Mouse (Mus musculus): ENCODE data around the gene Ccdc154. TPM values are rescaled to one million over a fixed set of nuclear protein-coding genes. Genes with fewer than 3 reads are reported as not detected.

Gene Ccdc154
- polyA plus RNA-seq, 3 experiments from 2014 or later, result not detected

DNA sequence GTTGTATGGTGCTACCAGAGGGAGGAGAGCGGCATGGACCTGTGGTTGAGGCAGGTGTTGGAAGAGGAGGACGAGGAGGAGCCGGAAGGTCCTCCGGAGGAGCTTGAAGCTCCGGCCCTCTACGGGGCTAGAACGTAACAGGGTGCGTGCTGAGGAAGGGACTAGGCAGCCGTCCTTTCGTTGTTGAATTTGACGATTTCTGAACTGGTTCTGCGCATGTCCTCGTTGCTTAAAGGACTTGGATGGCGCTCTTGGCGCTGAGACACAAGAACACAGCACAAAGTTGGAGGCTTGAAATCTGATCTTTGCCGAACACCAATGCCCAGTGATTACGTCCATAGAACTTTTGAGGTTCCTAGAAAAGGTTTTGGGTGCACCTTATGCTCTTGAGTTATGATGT lies 22.7 kb downstream of the Ccdc154 start:
- ATAC-seq, result no peak

DNA sequence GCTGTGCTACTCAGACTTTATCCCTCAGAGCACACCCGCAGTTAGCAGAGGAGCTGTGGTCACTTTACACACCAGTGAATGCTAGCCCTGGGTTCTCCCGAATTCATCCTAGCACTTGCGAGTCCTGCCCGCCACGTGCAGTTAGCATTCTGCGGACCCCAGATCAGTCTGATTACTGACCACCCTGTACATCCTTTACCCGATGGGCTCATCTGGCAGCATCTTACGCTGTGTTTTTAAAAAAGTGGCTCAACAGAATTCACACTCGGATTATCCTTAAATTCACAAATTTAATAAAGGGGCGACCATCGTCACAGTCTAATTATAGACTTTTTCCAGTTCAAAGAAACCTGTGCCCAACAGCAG lies 25.5 kb downstream of the Ccdc154 start:
- ATAC-seq, result no peak

DNA sequence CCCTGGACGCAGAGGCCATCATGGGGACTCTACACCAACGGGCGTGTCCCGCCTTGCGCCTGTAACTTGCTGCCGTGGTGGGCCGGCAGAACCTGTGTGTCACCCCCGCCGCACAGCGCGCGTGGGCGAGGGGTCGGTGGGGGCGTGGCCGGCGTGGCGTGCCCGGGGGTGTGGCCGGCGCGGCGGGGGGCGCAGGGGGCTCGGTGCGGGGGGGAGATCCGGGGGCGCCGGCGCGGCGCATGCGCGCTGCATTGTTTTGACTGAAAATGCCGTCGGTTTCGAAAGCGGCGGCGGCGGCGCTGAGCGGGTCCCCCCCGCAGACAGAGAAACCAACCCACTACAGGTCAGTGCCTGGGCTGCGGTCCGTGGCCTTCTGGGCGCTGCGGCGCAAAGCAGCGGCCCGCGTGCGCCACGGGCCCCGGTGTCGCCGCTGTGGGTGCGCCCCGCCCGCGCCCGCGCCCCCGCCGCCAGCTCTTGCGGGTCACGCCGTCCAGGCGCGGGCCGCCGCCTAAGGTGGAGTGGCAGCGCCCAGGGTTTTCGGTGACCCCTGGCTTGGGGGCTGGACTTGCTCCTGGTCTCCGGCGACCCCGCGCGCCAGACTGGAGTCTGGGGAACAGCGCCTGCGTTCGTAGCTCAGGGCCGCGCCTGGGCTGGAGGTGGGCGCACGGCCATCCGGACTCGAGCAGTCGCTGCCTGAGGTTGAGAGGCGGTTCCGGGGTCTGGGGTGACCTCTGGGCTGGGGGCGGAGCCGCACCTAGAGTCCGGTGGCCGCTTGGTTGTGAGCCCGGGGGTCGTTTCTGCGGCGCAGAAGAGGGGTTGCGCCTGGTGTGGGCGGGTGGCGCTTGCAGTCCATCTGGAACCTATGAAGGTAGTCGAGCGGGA lies 26.1 kb downstream of the Ccdc154 start, which contains the start of gene Unkl:
Gene Unkl (plus strand): TSS at position 248 of the 882 bp plus-strand sequence.
- ATAC-seq, result peak; percentile 20

DNA sequence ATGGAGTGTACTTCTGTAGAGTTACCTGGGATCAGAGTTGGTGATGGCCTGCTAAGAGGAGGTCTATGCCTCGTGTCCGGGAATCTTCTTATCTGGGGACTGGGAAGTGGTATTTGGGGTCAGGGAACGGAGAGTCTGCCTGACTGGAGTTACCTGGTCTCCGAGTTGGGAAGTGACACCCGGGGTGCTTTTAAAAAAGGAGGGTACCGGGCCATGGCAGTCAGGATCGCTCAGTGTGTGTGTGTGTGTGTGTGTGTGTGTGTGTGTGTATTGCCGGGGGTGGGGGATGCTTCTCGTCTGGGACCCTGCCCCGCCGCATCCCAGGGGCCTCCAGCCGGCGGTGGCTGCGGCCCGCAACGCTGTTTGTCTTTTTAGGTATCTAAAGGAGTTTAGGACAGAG lies 26.8 kb downstream of the Ccdc154 start:
- no peak for ATAC-seq

DNA sequence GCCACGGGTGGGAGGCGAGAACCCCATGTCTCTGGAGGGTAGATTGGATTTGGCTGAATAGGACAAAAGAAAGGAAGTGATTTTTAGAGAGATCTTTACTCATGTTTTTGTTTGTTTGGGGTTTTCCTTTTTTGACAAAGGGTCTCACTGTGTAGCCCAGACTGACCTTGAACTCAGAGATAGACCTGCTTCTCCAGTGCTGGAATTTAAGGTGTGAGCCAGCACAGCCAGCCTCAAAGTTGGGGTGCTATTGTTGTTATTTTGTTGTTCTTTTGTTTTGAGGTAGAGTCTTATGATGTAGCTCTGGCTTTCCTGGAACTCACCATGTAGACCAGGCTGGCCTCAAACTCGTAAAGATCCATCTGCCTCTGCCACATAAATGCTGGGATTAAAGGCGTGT lies 40.1 kb downstream of the Ccdc154 start:
- ATAC-seq, result no peak

DNA sequence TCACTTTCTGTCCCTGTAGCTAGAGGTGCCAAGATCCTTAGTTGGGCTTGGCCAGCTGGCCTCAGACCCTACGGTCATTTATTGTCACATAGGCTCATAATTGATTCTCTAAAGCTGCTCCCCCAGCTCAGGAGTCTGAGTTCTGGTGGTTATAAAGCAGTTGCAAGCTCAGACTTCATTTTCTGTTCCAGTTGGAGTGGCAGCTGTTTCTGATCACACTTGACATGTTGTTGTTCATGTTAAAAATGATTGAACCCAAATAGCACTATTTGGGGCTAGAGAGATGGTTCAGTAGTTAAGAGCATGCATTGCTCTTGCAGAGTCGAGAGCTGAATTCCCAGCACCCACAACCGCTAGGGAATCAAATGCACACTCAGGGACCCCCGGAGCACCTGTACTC lies 47.7 kb downstream of the Ccdc154 start:
- ATAC-seq, result no peak

DNA sequence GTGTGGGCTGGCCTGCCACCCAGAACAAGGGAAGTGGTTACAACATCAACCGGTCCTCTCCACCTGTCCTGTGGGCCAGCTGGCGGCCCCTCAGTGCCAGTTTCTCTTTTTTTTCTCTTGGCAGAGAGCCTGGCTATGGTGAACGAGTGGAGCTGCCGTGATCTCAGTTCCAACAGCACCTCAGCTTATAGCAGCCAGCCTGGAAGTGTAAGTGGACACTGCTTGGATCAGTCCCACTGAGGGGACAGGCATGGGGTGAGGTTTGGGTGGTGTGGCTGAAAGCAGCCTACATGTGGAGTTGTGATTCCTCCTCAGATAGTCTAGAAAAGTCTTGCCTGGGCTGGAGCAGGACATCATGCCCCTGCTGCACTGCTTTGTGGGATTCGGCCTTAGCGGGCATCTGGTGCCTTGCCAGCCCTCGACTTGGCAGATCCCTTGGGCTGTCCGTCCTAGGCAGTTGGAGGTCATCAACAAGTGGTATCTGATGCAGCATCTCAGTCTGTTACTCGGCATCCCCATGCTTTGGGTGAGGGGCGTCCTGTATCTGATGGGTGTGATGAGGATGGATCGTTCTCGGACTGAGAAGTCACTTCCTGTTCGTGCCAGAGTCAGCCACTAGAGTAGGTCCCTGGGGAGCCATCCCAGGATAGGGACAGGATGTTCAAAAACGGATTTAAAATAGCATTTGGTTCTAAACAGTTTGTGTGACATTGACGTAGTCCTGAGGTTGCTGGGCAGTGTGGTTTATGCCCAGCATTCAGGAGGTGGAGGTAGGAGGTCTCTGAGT lies 48.6 kb downstream of the Ccdc154 start:
- no peak for ATAC-seq

DNA sequence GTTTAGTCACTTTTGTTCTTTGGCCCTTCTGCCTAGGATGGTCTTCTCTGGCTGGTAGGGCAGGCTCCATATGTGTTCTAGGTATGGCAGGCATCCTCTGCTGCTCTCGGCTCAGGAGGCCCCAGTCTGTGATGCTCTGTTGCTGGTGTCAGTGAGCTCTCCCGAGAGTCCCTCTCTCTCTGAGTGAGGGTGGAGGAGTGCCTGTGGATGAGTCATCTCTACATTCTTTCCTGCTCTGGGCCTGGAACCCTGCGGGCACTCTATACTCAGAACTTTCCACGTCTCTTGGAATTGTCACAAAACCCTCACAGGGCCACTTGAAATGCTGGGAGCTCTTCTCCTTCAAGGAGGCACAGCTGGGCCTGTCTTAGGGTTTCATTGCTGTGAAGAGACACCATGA lies 49.4 kb downstream of the Ccdc154 start:
- no peak for ATAC-seq

DNA sequence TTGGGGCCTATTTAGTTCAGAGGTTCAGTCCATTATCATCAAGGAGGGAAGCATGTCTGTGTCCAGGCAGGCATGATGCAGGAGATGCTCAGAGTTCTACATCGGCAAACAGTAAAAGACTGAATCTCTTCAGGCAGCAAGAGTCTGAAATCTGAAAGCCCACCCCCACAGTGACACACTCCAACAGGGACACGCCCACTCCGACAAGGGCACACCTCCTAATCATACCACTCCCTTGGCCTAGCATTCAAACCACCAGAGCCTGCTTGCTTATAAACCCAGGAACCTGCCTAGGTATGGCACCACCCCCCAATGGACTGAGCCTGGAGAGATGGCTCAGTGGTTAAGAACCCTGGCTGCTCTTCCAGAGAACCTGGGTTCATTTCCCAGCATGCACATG lies 53.2 kb downstream of the Ccdc154 start:
- ATAC-seq, result no peak

DNA sequence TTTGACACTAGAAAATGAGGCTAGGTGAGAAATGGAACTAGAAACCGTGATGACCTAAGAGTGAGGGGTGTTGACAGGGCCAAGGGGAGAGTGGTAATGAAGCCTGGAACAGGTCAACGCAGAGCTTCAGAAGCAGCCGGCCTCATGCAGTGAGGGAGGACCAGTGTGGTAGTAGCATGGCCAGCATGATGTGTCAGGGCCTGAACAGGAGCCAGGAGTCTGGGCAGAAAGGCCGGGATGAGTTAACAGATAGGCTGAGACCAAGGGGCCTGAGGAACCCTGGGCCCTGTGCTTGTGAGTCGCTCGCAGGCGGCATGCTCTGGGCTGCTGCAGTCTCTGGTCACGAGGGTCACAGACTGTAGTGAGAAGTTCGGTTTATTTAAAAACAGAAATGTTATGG lies 56.7 kb downstream of the Ccdc154 start:
- no peak for ATAC-seq

DNA sequence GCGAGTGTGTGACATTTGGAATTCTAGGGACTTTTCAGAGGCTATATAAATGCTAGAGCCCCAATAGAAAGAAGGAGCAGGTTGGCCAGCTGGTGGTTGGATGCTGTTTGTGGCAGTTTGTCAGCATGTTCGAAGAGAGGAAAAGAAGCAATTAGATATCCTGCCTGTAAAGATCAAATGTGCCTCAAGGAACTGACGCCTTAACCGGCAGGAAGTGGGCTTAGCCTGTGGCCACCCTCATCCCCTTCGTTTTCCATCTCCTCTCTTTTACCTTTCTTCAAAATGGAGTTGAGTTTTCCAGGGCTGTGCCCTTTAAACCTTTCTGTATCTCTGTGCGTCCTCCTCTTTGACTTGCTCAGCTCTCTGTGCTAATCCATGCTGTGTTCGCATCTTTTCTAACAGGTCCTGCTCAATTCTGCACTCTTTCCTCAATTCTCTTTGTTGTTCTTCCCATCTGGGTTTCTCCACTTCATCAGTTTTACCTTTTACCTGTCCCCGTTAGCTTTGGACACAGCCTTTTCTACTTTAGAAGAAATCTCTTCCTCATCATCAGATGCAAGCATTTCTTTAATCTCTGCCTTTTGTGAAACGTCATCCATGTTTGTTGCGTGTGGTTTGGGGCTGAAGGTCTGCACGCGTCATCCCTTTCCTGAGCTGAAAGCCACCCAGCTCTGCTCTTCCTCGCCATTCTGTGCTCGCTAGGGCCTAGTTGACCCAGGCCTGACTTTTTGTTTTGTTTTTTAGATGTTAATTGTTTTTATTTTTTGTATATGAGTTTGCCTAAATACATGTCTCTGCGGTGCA lies 57.4 kb downstream of the Ccdc154 start:
- ATAC-seq, result peak; percentile 46

DNA sequence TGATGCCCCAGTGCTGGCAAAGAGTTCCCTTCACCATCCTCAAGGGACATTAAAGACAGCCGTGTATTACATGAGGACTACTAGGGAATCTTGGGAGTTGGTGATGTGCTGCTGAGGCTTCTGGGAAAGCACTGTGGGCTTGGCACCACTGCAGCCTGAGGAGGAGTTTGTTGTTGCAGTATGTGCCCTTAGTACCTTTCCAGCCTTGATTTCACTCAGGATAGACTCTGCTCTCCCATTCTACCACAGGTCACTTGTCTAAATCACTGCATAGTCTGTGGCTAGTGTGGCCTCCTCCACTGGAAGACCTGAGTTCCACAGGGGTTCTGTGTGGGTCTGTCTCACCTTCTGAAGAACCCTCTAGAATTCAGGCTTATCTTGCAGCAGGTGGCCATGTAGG lies 58.5 kb downstream of the Ccdc154 start:
- ATAC-seq, result no peak

Other genes starting within 250 kb of the Ccdc154 start
- 10 to 100 TPM; 22.0 to 47.5 (median 34.9) TPM for gene Mapk8ip3, start 225.5 kb upstream of the Ccdc154 start, polyA plus RNA-seq (2017; shearing (Covaris generic))
- gene Jpt2, start 201.8 kb upstream of the Ccdc154 start, polyA plus RNA-seq (2017; shearing (Covaris generic)), result 10 to 100 TPM; 25.3 to 48.1 (median 32.1) TPM
- 10 to 100 TPM; 10.7 to 22.5 (median 17.2) TPM for gene Cramp1l, start 146.7 kb upstream of the Ccdc154 start, polyA plus RNA-seq (2017; shearing (Covaris generic))
- gene Ift140, start 146.4 kb upstream of the Ccdc154 start, polyA plus RNA-seq (2017; shearing (Covaris generic)), result 10 to 100 TPM; 15.7 to 18.8 (median 17.2) TPM
- gene Tmem204, start 78.9 kb upstream of the Ccdc154 start, polyA plus RNA-seq (2017; shearing (Covaris generic)), result under 1 TPM in 2 of 3 experiments, not detected in 1; 0.47 to 0.66 TPM
- 10 to 100 TPM; 13.5 to 33.6 (median 17.7) TPM for gene Telo2, start 46.5 kb upstream of the Ccdc154 start, polyA plus RNA-seq (2017; shearing (Covaris generic))
- not detected for gene Ptx4, start 41.7 kb upstream of the Ccdc154 start, polyA plus RNA-seq (2017; shearing (Covaris generic))
- 10 to 100 TPM; 16.6 to 27.4 (median 20.6) TPM for gene Clcn7, start 29.1 kb upstream of the Ccdc154 start, polyA plus RNA-seq (2017; shearing (Covaris generic))
- not detected for gene Gm38655, start 13.0 kb downstream of the Ccdc154 start, polyA plus RNA-seq (2017; shearing (Covaris generic))
- 10 to 100 TPM; 12.9 to 16.3 (median 13.2) TPM for gene BC003965, start 22.1 kb downstream of the Ccdc154 start, polyA plus RNA-seq (2017; shearing (Covaris generic))
- gene Unkl, start 25.9 kb downstream of the Ccdc154 start, polyA plus RNA-seq (2017; shearing (Covaris generic)), result 10 to 100 TPM; 22.2 to 31.4 (median 23.3) TPM
- gene Gnptg, start 77.7 kb downstream of the Ccdc154 start, polyA plus RNA-seq (2017; shearing (Covaris generic)), result 10 to 100 TPM; 43.0 to 79.2 (median 61.5) TPM
- 10 to 100 TPM; 30.9 to 35.3 (median 31.4) TPM for gene Tsr3, start 77.7 kb downstream of the Ccdc154 start, polyA plus RNA-seq (2017; shearing (Covaris generic))
- gene Baiap3, start 93.9 kb downstream of the Ccdc154 start, polyA plus RNA-seq (2017; shearing (Covaris generic)), result 10 to 100 TPM in 2 of 3 experiments, 1 to 10 TPM in 1; 2.6 to 42.7 (median 10.9) TPM
- 100 to 1,000 TPM; 418 to 487 (median 438) TPM for gene Ube2i, start 112.2 kb downstream of the Ccdc154 start, polyA plus RNA-seq (2017; shearing (Covaris generic))
- not detected for gene Prss34, start 135.9 kb downstream of the Ccdc154 start, polyA plus RNA-seq (2017; shearing (Covaris generic))
- gene Prss28, start 146.2 kb downstream of the Ccdc154 start, polyA plus RNA-seq (2017; shearing (Covaris generic)), result not detected
- gene Prss29, start 156.2 kb downstream of the Ccdc154 start, polyA plus RNA-seq (2017; shearing (Covaris generic)), result not detected
- gene Tpsab1, start 183.1 kb downstream of the Ccdc154 start, polyA plus RNA-seq (2017; shearing (Covaris generic)), result not detected
- not detected for gene Tpsb2, start 203.8 kb downstream of the Ccdc154 start, polyA plus RNA-seq (2017; shearing (Covaris generic))
- gene Tpsg1, start 206.8 kb downstream of the Ccdc154 start, polyA plus RNA-seq (2017; shearing (Covaris generic)), result not detected